In the genomic region with DNA sequence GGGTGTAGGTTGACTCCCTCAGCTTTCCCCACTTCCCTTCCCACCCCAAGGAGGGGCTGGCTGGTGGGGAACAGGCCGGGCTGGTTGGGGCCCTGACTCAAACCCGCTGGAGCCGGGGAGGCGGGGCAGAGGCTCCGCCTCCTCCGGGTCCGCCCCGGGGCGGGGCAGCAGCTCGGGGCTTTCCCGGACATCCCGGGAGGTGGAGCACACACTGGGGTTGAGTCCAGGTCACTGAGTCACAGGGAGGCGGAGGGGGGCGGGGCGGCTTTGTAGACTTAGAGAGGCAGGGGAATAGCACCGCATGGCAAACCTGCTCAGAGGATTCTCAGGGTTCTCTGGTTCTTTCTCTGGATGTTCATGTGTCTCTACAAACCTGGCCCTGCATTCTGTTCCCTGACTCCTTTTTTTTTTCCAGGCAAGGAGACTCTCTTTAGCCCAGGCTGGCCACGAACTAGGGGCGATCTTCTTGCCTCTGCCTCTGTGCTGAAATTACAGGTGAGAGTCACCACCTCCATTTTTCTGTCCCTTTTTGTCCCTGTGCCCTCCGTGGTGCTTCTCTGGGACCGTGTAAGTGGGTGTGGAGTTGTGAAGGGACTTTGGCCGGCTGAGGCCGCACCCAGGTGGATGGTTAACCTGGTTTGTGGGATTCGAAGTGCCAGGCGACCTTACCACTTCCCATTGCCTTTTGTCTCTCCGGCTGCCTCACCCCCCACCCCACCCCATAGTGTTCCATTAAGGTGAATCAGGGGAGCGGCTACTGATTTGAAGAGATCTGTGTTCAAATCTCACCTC, we compare ENCODE assay signal across 7 mouse cellular contexts. TPM values are rescaled to one million over a fixed set of nuclear protein-coding genes. Genes with fewer than 3 reads are reported as not detected.
DNase-seq lines count a peak whose midpoint lies in the region; ATAC-seq and TF ChIP-seq lines count a peak whose summit lies in the region.

No protein-coding gene starts in this region.

- peak overlapping the region; percentile 63 for H3K4me3 ChIP-seq in bone marrow macrophage, adult 2 months (ENCODE audit: insufficient read depth, low read length)
- H3K4me3 ChIP-seq in hindbrain, postnatal 0 days (ENCODE audit: low read length), result no peak overlapping the region
- H3K4me3 ChIP-seq in liver, embryonic 14.5 days (ENCODE audit: insufficient read depth in 1 of 2, low read depth in 2 of 2, low read length in 2 of 2), result no peak overlapping the region

- DNase-seq in Muller cell, postnatal 12 days (ENCODE audit: inconsistent ontology term), result peak; percentile 98
- DNase-seq in gastrocnemius, postnatal 10 days, result peak; percentile 89
- DNase-seq in hindbrain, postnatal 0 days (ENCODE audit: low spot score), result peak; percentile 13
- peak in 2 of 3 experiments; percentile 56 to 70 for DNase-seq in liver, embryonic 14.5 days (ENCODE audit: low read depth in 3 of 3, low spot score in 3 of 3)
- peak; percentile 87 for DNase-seq in naive thymus-derived CD4-positive, alpha-beta T cell, adult 2 months (ENCODE audit: low read depth)
- peak; percentile 63 to 65 for DNase-seq in thymus, adult 18-20 months

- no peaks in the 10 kb centered on the region for H3K36me3 ChIP-seq in hindbrain, postnatal 0 days (ENCODE audit: insufficient read depth, low read length)
- H3K36me3 ChIP-seq in liver, embryonic 14.5 days (replicated peaks; ENCODE audit: control insufficient read depth, insufficient read depth, low read depth), result no peaks in the 10 kb centered on the region

- no peak for TF ChIP-seq CTCF in bone marrow macrophage, adult 2 months (IDR thresholded peaks at IDR 0.05; ENCODE audit: low read depth, low read length)
- TF ChIP-seq CTCF in hindbrain, postnatal 0 days (IDR thresholded peaks at IDR 0.05; ENCODE audit: low read depth), result no peak
- no peak for TF ChIP-seq CTCF in liver, embryonic 14.5 days (IDR thresholded peaks at IDR 0.05; ENCODE audit: low read depth)

- H3K9me3 ChIP-seq in hindbrain, postnatal 0 days (ENCODE audit: low read length), result no peaks in the 10 kb centered on the region
- H3K9me3 ChIP-seq in liver, embryonic 14.5 days (ENCODE audit: control insufficient read depth, low read length), result no peaks in the 10 kb centered on the region

- H3K9ac ChIP-seq in hindbrain, postnatal 0 days (replicated peaks; ENCODE audit: low read length), result no peak overlapping the region
- no peak overlapping the region for H3K9ac ChIP-seq in liver, embryonic 14.5 days (replicated peaks)

- H3K4me2 ChIP-seq in hindbrain, postnatal 0 days (ENCODE audit: low read depth, low read length), result no peak overlapping the region
- H3K4me2 ChIP-seq in liver, embryonic 14.5 days (ENCODE audit: low read depth), result peak overlapping the region; percentile 32

- peaks cover 12% of the 10 kb centered on the region for H3K27me3 ChIP-seq in hindbrain, postnatal 0 days (ENCODE audit: insufficient read depth, low read length)
- peaks cover 19% of the 10 kb centered on the region for H3K27me3 ChIP-seq in liver, embryonic 14.5 days (ENCODE audit: control insufficient read depth, insufficient read depth, low read length)

- TF ChIP-seq POLR2A in bone marrow macrophage, adult 2 months (IDR thresholded peaks at IDR 0.05; ENCODE audit: borderline replicate concordance, low read depth, low read length), result no peak

- peaks cover 33% of the 10 kb centered on the region for H3K4me1 ChIP-seq in bone marrow macrophage, adult 2 months (ENCODE audit: control insufficient read depth, insufficient read depth, low read length)
- no peaks in the 10 kb centered on the region for H3K4me1 ChIP-seq in hindbrain, postnatal 0 days (ENCODE audit: insufficient read depth, low read length)
- peaks cover 0 to 16% of the 10 kb centered on the region in 2 experiments; a peak in 2 of 4 replicates for H3K4me1 ChIP-seq in liver, embryonic 14.5 days (replicated peaks; ENCODE audit: control insufficient read depth in 2 of 2, insufficient read depth in 2 of 2, low read length in 1 of 2)

- peak; percentile 66; the same call in 1 of the 2 replicates for ATAC-seq in hindbrain, postnatal 0 days
- peak; percentile 70 for ATAC-seq in liver, embryonic 14.5 days (ENCODE audit: insufficient read depth)

- 25% methylated on average over 25 of the region's 26 CpGs for WGBS in hindbrain, postnatal 0 days
- 15% methylated on average over 24 of the region's 26 CpGs for WGBS in liver, embryonic 14.5 days (ENCODE audit: insufficient replicate concordance)

- H3K27ac ChIP-seq in bone marrow macrophage, adult 2 months (ENCODE audit: insufficient read depth, low read depth, low read length), result peak overlapping the region; percentile 100
- no peak overlapping the region for H3K27ac ChIP-seq in hindbrain, postnatal 0 days
- H3K27ac ChIP-seq in liver, embryonic 14.5 days, result no peak overlapping the region

- no peak for TF ChIP-seq EP300 in liver, embryonic 14.5 days (IDR thresholded peaks at IDR 0.05; ENCODE audit: low read depth)

RNA-seq across cellular contexts. Expression of gene Bcl3, which starts 1.8 kb away (rescaled TPM):
- 60.7 and 72.2 TPM in 2 replicates for polyA plus RNA-seq in bone marrow macrophage, adult 2 months (2012; ENCODE audit: insufficient read depth, insufficient read length, missing spikeins)
- total RNA-seq in gastrocnemius, postnatal 10 days (2021), result 1 to 10 TPM; 1.8 to 7.0 TPM
- 0.40 and 0.89 TPM in 2 replicates for total RNA-seq in hindbrain, postnatal 0 days (2014; rRNA removed)
- 0.66 and 1.1 TPM in 2 replicates for polyA plus RNA-seq in hindbrain, postnatal 0 days (2015; fragmentation: Nextera tagmentation; extraction: Ambion mirVana)
- 2.7 and 3.1 TPM in 2 replicates for polyA plus RNA-seq in liver, embryonic 14.5 days (2012; rRNA removed)
- 3.5 and 3.8 TPM in 2 replicates for polyA plus RNA-seq in liver, embryonic 14.5 days (2014; fragmentation: Nextera tagmentation; extraction: Ambion mirVana)

RNA-seq across cellular contexts. Expression of gene Gm19345, which starts 27.4 kb away (rescaled TPM):
- polyA plus RNA-seq in bone marrow macrophage, adult 2 months (2012; ENCODE audit: insufficient read depth, insufficient read length, missing spikeins), result not detected in 2 replicates
- not detected for total RNA-seq in gastrocnemius, postnatal 10 days (2021)
- 41.5 and 53.7 TPM in 2 replicates for total RNA-seq in hindbrain, postnatal 0 days (2014; rRNA removed)
- polyA plus RNA-seq in hindbrain, postnatal 0 days (2015; fragmentation: Nextera tagmentation; extraction: Ambion mirVana), result 14.6 and 16.1 TPM in 2 replicates
- polyA plus RNA-seq in liver, embryonic 14.5 days (2012; rRNA removed), result not detected in 2 replicates
- polyA plus RNA-seq in liver, embryonic 14.5 days (2014; fragmentation: Nextera tagmentation; extraction: Ambion mirVana), result not detected in 2 replicates

RNA-seq across cellular contexts. Expression of gene Cblc, which starts 27.8 kb away (rescaled TPM):
- not detected in 2 replicates for polyA plus RNA-seq in bone marrow macrophage, adult 2 months (2012; ENCODE audit: insufficient read depth, insufficient read length, missing spikeins)
- total RNA-seq in gastrocnemius, postnatal 10 days (2021), result under 1 TPM; 0.38 to 0.59 TPM
- not detected in 2 replicates for total RNA-seq in hindbrain, postnatal 0 days (2014; rRNA removed)
- polyA plus RNA-seq in hindbrain, postnatal 0 days (2015; fragmentation: Nextera tagmentation; extraction: Ambion mirVana), result 0.46 and 0.55 TPM in 2 replicates
- polyA plus RNA-seq in liver, embryonic 14.5 days (2012; rRNA removed), result 0.95 and 1.2 TPM in 2 replicates
- polyA plus RNA-seq in liver, embryonic 14.5 days (2014; fragmentation: Nextera tagmentation; extraction: Ambion mirVana), result 1.1 and 1.3 TPM in 2 replicates

RNA-seq across cellular contexts. Expression of gene Ceacam16, which starts 36.7 kb away (rescaled TPM):
- 1.6 and 3.5 TPM in 2 replicates for polyA plus RNA-seq in bone marrow macrophage, adult 2 months (2012; ENCODE audit: insufficient read depth, insufficient read length, missing spikeins)
- not detected for total RNA-seq in gastrocnemius, postnatal 10 days (2021)
- not detected in 2 replicates for total RNA-seq in hindbrain, postnatal 0 days (2014; rRNA removed)
- 0.86 and 0.89 TPM in 2 replicates for polyA plus RNA-seq in hindbrain, postnatal 0 days (2015; fragmentation: Nextera tagmentation; extraction: Ambion mirVana)
- polyA plus RNA-seq in liver, embryonic 14.5 days (2012; rRNA removed), result 0.04 TPM in 1 of 2 replicates, not detected in the other
- polyA plus RNA-seq in liver, embryonic 14.5 days (2014; fragmentation: Nextera tagmentation; extraction: Ambion mirVana), result 0.08 TPM in 1 of 2 replicates, not detected in the other

RNA-seq across cellular contexts. Expression of gene Bcam, which starts 53.6 kb away (rescaled TPM):
- polyA plus RNA-seq in bone marrow macrophage, adult 2 months (2012; ENCODE audit: insufficient read depth, insufficient read length, missing spikeins), result 0.52 and 2.6 TPM in 2 replicates
- total RNA-seq in gastrocnemius, postnatal 10 days (2021), result 10 to 100 TPM; 60.3 to 68.9 TPM
- 43.2 and 50.7 TPM in 2 replicates for total RNA-seq in hindbrain, postnatal 0 days (2014; rRNA removed)
- polyA plus RNA-seq in hindbrain, postnatal 0 days (2015; fragmentation: Nextera tagmentation; extraction: Ambion mirVana), result 29.0 and 30.7 TPM in 2 replicates
- polyA plus RNA-seq in liver, embryonic 14.5 days (2012; rRNA removed), result 6.3 and 7.6 TPM in 2 replicates
- polyA plus RNA-seq in liver, embryonic 14.5 days (2014; fragmentation: Nextera tagmentation; extraction: Ambion mirVana), result 4.9 and 6.6 TPM in 2 replicates

Comparison
In these comparisons a context has a peak if more than half of its experiments do, and no peak if none do; other contexts are left out.
1. DNase-seq: peak in every context shown above with its lines; median percentile 98 in Muller cell, postnatal 12 days; 89 in gastrocnemius, postnatal 10 days; 87 in naive thymus-derived CD4-positive, alpha-beta T cell, adult 2 months; 64 in thymus, adult 18-20 months; 63 in liver, embryonic 14.5 days; 13 in hindbrain, postnatal 0 days.
2. RNA of gene Bcl3, which starts 1.8 kb away (polyA plus RNA-seq): 60.7 to 72.2 TPM in bone marrow macrophage, adult 2 months; 2.7 to 3.8 TPM in liver, embryonic 14.5 days and 0.66 to 1.1 TPM in hindbrain, postnatal 0 days; every median in the first group is over 10 times any median in the second.
3. RNA of gene Gm19345, which starts 27.4 kb away (polyA plus RNA-seq): 14.6 to 16.1 TPM in hindbrain, postnatal 0 days; not detected in bone marrow macrophage, adult 2 months and not detected in liver, embryonic 14.5 days; every median in the first group is over 10 times any median in the second.